Mouse (Mus musculus) ES-E14 (cell line): ENCODE measurements around the gene Sycp2. TPM values are rescaled to one million over a fixed set of nuclear protein-coding genes. Genes with fewer than 3 reads are reported as not detected.
A peak's percentile ranks its signal among the peaks of the same experiment; 100 is the strongest.

ENCODE experiments used
- DNase-seq: peaks from one replicate; pipeline ENCODE4 v3.0.0-alpha.2; 2013; ENCODE audit warnings: low read depth, low spot score
- H3K27ac ChIP-seq: 2 replicates; pipeline ENCODE4 v1.5.1; 2012; ENCODE audit warnings: low read depth, mild to moderate bottlenecking, low read length, moderate library complexity, mixed read lengths; ENCODE audit not compliant: poor library complexity, insufficient read depth, severe bottlenecking
- H3K36me3 ChIP-seq: 2 replicates; pipeline ENCODE4 v1.6.1; 2012; ENCODE audit warnings: mild to moderate bottlenecking, low read length, moderate library complexity, mixed read lengths; ENCODE audit not compliant: control insufficient read depth, poor library complexity, insufficient read depth, severe bottlenecking
- H3K4me1 ChIP-seq, 2 experiments: fragments of 150-350 bp in 1 of 2; sonication (generic) in 1 of 2; 2 replicates each; pipeline ENCODE4 v1.6.1; 2012; ENCODE audit warnings: low read length in 2 of 2, mild to moderate bottlenecking in 1 of 2, mixed read lengths in 1 of 2; ENCODE audit not compliant: control insufficient read depth in 2 of 2, insufficient read depth in 2 of 2, poor library complexity in 1 of 2
- H3K4me3 ChIP-seq, 2 experiments: fragments of 150-350 bp in 1 of 2; sonication (generic) in 1 of 2; 2 replicates each; pipeline ENCODE4 v1.5.1; 2012; ENCODE audit warnings: low read length in 2 of 2, low read depth in 1 of 2, mild to moderate bottlenecking in 1 of 2, mixed read lengths in 1 of 2; ENCODE audit not compliant: insufficient read depth in 1 of 2, poor library complexity in 1 of 2, severe bottlenecking in 1 of 2
- H3K9ac ChIP-seq: 2 replicates; pipeline ENCODE4 v1.6.1; 2012; ENCODE audit warnings: low read depth, mild to moderate bottlenecking, low read length, mixed read lengths; ENCODE audit not compliant: poor library complexity, insufficient read depth, severe bottlenecking
- H3K9me3 ChIP-seq: fragments of 150-350 bp; sonication (generic); 2 replicates; pipeline ENCODE4 v1.6.1; 2012; ENCODE audit warnings: low read depth, mild to moderate bottlenecking, low read length; ENCODE audit not compliant: control insufficient read depth, insufficient read depth
- CHD2 ChIP-seq: IDR thresholded peaks from 2 replicates; pipeline ENCODE4 v1.6.1; 2014; ENCODE audit warnings: mild to moderate bottlenecking, low read depth, low read length, inconsistent platforms
- HCFC1 ChIP-seq: IDR thresholded peaks from 2 replicates; pipeline ENCODE4 v1.6.1; 2012; ENCODE audit warnings: low read length, inconsistent platforms, borderline replicate concordance; ENCODE audit not compliant: insufficient read depth
- MAFK ChIP-seq: IDR thresholded peaks from 2 replicates; pipeline ENCODE4 v1.6.1; 2014; ENCODE audit warnings: mild to moderate bottlenecking, low read depth, low read length, inconsistent platforms; ENCODE audit not compliant: insufficient read depth
- ZC3H11A ChIP-seq: IDR thresholded peaks from 2 replicates; pipeline ENCODE4 v1.6.1; 2012; ENCODE audit warnings: low read depth, mild to moderate bottlenecking, inconsistent platforms, low read length, borderline replicate concordance
- ZNF384 ChIP-seq: IDR thresholded peaks from 2 replicates; pipeline ENCODE4 v1.6.1; 2012; ENCODE audit warnings: low read depth, low read length, inconsistent platforms
- in situ Hi-C, 2 experiments: fragments of 600-800 bp; cut with MboI; formaldehyde crosslinking; loops; one replicate each; pipeline ENCODE4 v1.15.1; 2025; ENCODE audit warnings: low sequenced_read_pairs in 2 of 2, inconsistent platforms in 1 of 2; ENCODE audit not compliant: unreplicated experiment in 2 of 2
- total RNA-seq: library from RNA; depleted of rRNA; stranded (reverse); fragments of 300-350 nt; gene quantifications from 2 replicates; pipeline ENCODE4 v1.2.3, GENCODE M21; 2012

The Sycp2 gene
- total RNA-seq, 1 experiment, result 1.4 TPM

DNA sequence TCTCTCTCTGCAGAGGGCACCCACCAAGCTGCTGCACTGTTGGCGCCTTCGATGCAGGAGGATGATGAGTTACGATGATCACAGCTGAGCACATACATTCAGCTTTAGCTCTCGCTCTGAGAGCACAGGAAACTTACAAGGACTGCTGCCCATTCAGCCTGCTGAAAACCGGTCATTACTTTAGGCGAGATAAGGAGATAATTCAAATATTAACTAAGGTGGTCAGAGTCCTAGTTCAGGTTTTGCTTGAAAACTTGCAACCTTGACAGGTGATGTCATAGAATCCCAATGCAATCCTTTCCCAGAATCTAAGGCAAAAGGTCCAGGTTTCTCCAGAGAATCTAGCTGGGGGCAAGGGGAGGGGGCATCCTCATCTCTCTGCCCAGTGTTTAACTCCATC lies 21.9 kb upstream of the Sycp2 start:
- H3K36me3 ChIP-seq, result no peaks in the 10 kb centered on the region
- H3K4me3 ChIP-seq, result no peak overlapping the region
- in situ Hi-C loops, result no loop called here
- no peak overlapping the region for H3K9ac ChIP-seq
- H3K27ac ChIP-seq, result no peak overlapping the region
- no peaks in the 10 kb centered on the region for H3K4me1 ChIP-seq
- no peaks in the 10 kb centered on the region for H3K9me3 ChIP-seq
- no peak for DNase-seq
- TF ChIP-seq ZC3H11A (no peak), HCFC1 (no peak), CHD2 (no peak)

DNA sequence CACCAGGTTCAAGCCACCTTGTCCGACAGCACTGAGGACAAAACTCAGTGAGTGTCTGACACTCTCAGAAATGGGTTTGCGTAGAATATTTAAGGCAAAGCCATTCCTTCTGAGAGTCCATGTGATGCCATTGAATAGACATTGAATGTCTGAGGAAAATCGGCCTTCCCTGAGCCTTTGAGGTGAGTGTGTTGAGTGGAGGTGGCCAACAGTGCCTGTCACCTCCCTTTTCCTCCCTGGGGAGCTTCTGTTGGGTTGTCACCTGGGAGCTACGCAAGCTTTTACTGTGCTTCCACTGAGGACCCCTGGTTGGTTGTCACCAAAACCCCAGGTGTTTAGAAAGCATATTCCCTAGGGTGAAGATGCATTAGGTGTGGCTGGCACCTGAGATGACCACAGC lies 21.2 kb upstream of the Sycp2 start:
- in situ Hi-C loops, result no loop called here
- H3K4me3 ChIP-seq, result no peak overlapping the region
- TF ChIP-seq HCFC1 (no peak), ZC3H11A (no peak), CHD2 (no peak), MAFK (no peak), ZNF384 (no peak)
- DNase-seq, result no peak
- no peaks in the 10 kb centered on the region for H3K9me3 ChIP-seq
- H3K9ac ChIP-seq, result no peak overlapping the region
- no peaks in the 10 kb centered on the region for H3K36me3 ChIP-seq
- no peak overlapping the region for H3K27ac ChIP-seq
- H3K4me1 ChIP-seq, result no peaks in the 10 kb centered on the region

- H3K9me3 ChIP-seq, result no peaks in the 10 kb centered on the region
- DNase-seq, result no peak
- H3K9ac ChIP-seq, result no peak overlapping the region
- no peak overlapping the region for H3K4me3 ChIP-seq
- TF ChIP-seq ZNF384, result no peak
- H3K36me3 ChIP-seq, result no peaks in the 10 kb centered on the region
- no peak overlapping the region for H3K27ac ChIP-seq
- in situ Hi-C loops, result no loop called here
- H3K4me1 ChIP-seq, result no peaks in the 10 kb centered on the region
These were observed 20.7 kb upstream of the Sycp2 start for GRCm38 (mm10) chr2:178428183-178428582.

GRCm38 (mm10) chr2:178427181-178427580 lies 19.7 kb upstream of the Sycp2 start:
- Histone ChIP-seq H3K4me1 (no peaks in the 10 kb centered on the region), H3K9ac (no peak overlapping the region), H3K9me3 (no peaks in the 10 kb centered on the region), H3K27ac (no peak overlapping the region), H3K36me3 (no peaks in the 10 kb centered on the region), H3K4me3 (no peak overlapping the region)
- TF ChIP-seq HCFC1, result no peak
- no peak for TF ChIP-seq ZNF384
- no peak for TF ChIP-seq CHD2
- no peak for TF ChIP-seq MAFK
- TF ChIP-seq ZC3H11A, result no peak
- no peak for DNase-seq
- in situ Hi-C loops, result no loop called here

DNA sequence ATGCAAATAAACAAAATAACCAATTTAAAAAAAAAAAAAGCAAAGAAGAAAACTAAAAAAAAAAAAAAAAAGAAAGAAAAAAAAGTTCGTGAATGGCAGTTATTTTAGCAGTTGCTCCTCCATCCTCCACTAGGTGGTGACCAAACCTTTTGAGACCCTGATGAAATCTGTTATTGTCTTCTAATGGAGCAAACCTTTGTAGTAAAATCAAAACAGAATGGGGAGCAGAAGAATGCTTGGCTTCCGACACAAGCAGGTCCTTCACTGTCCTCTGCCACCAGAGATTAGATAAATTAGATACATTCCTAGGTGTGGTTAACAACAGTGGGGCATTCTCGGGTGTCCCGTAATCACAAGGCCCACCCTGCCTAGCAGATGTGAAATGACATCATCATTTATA lies 18.7 kb upstream of the Sycp2 start:
- in situ Hi-C loops, result no loop called here
- Histone ChIP-seq H3K9ac (no peak overlapping the region), H3K36me3 (no peaks in the 10 kb centered on the region), H3K27ac (no peak overlapping the region), H3K4me1 (no peaks in the 10 kb centered on the region), H3K9me3 (no peaks in the 10 kb centered on the region), H3K4me3 (no peak overlapping the region)
- TF ChIP-seq ZNF384 (peak; percentile 94), HCFC1 (no peak), MAFK (no peak)
- DNase-seq, result no peak
